Mouse (Mus musculus): ENCODE measurements around the gene Slc35f6. TPM values are rescaled to one million over a fixed set of nuclear protein-coding genes. Genes with fewer than 3 reads are reported as not detected.
"Not testable (repeated sequence)": the region's sequence is repeated elsewhere in the genome, so short reads cannot be mapped to it uniquely, and the experiment has no call there.

Slc35f6 gene
- polyA plus RNA-seq, 1 experiment from 2014 or later = 24.4 TPM

DNA sequence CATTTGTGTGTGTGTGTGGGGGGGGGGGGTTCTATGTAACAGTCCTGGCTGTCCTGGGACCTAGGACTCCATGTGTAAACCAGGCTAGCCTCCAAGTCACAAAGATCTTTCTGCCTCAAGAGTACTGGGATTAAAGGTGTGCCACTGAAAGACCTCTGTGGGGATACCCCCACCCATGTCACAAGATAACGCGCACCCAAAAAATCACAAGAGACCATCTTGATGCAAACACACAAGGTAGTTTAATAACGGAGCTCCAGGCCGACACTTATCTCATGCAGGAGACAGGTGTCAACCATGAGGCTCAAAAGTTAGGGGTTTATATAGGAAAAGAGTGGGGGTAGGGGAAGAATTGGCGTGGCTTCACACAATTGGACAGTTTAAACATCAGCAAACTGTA, 13.1 kb downstream of the Slc35f6 start:
- Histone ChIP-seq H3K9ac (no peak overlapping the region), H3K4me1 (no peaks in the 10 kb centered on the region), H3K27me3 (no peaks in the 10 kb centered on the region), H3K27ac (no peak overlapping the region), H3K9me3 (no peaks in the 10 kb centered on the region), H3K4me3 (no peak overlapping the region), H3K36me3 (peaks cover 19% of the 10 kb centered on the region), H3K4me2 (replicated peaks) (no peak overlapping the region)
- no peak for ATAC-seq (ENCODE audit: insufficient number of reproducible peaks, insufficient read depth, low FRiP score, low TSS enrichment)
- 92% methylated on average over 5 of the region's 5 CpGs for WGBS

GRCm38 (mm10) chr5:30665360-30665759, 17.6 kb downstream of the Slc35f6 start:
- no peaks in the 10 kb centered on the region for H3K27me3 ChIP-seq
- no peak overlapping the region for H3K4me3 ChIP-seq
- no peak overlapping the region for H3K9ac ChIP-seq
- WGBS = 88% methylated on average over 9 of the region's 9 CpGs
- H3K4me2 ChIP-seq (replicated peaks) = no peak overlapping the region
- peaks cover 18% of the 10 kb centered on the region for H3K36me3 ChIP-seq
- H3K27ac ChIP-seq = no peak overlapping the region
- no peaks in the 10 kb centered on the region for H3K9me3 ChIP-seq
- ATAC-seq (ENCODE audit: insufficient number of reproducible peaks, insufficient read depth, low FRiP score, low TSS enrichment) = no peak
- H3K4me1 ChIP-seq = peaks cover 12% of the 10 kb centered on the region

DNA sequence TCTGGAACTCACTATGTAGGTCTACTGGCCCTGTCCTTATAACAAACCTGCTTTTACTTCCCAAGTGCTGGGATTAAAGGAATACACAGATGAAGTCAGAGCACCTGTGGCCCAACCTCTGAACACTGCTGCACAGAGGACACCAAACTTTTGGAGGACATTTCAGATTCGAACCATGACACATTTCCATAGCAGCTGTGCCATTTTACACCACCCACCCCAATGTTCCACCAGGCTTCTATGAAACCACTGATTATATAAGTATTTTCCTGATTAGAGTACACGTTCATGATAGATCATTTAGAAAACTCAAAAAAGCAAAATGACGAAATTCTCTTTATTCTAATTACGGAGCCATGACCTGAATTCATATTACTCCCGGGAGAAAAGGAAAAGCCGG, 18.2 kb downstream of the Slc35f6 start:
- Histone ChIP-seq H3K27ac (peak overlapping the region; percentile 73; the same call in 1 of the 2 replicates), H3K4me2 (replicated peaks) (peak overlapping the region; percentile 63), H3K9me3 (no peaks in the 10 kb centered on the region), H3K4me3 (peak overlapping the region; percentile 75), H3K27me3 (no peaks in the 10 kb centered on the region), H3K9ac (peak overlapping the region; percentile 68), H3K36me3 (peaks cover 22% of the 10 kb centered on the region), H3K4me1 (peaks cover 12% of the 10 kb centered on the region)
- 53% methylated on average over 6 of the region's 6 CpGs for WGBS
- ATAC-seq (ENCODE audit: insufficient number of reproducible peaks, insufficient read depth, low FRiP score, low TSS enrichment) = no peak

DNA sequence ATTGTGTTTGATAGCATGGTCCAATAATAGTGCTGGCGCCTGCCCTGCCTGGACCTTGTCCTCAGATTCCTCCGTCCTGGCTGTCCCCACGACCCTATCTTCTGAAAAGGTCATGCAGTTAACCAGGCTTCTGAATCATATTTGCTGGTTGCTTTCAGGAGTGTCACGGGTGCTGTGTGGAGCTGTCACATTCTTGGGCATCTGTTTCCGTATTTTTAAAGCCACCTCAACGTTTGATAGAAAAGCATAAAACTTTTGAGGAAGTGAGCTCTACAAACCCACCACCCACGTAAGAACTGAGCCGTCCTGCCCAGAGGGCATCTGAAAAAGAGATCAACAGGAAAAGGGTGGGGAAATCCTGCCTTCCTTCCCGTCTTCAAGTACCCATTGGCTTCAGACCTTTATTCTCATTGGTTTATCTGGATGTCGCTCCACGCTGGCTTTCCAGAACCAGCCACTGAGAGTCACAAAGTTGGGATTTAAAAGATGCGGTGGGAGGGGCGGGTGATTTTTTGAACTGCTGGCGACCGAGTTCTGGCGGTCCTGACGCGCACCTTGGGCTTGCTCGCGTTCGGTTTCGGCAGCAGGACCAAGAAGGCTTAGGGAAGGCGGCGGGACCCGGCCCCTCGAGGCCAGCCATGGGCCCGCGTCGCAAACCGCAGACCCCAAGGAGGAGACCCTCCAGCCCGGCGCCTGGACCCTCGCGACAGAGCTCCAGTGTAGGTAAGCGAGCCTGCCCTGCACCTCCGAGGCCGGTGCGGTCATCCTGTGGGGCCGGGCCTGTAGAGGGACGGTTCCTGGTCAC, 18.9 kb downstream of the Slc35f6 start, which contains the start of gene Cenpa:
TSS of gene Cenpa (plus strand) at position 387 of the 805 bp plus-strand sequence.
- ATAC-seq (ENCODE audit: insufficient number of reproducible peaks, insufficient read depth, low FRiP score, low TSS enrichment) = peak; percentile 86
- Histone ChIP-seq H3K27me3 (no peaks in the 10 kb centered on the region), H3K36me3 (peaks cover 23% of the 10 kb centered on the region), H3K9ac (peak within 1 kb of the TSS; percentile 72), H3K4me1 (peaks cover 12% of the 10 kb centered on the region), H3K9me3 (no peaks in the 10 kb centered on the region), H3K4me3 (peak within 1 kb of the TSS; percentile 75), H3K27ac (peak within 1 kb of the TSS; percentile 73), H3K4me2 (replicated peaks) (peak within 1 kb of the TSS; percentile 63)
- WGBS = under 1% methylated on average over 40 of the region's 40 CpGs

GRCm38 (mm10) chr5:30667215-30667614, 19.5 kb downstream of the Slc35f6 start:
- WGBS = under 1% methylated on average over 13 of the region's 13 CpGs
- ATAC-seq (ENCODE audit: insufficient number of reproducible peaks, insufficient read depth, low FRiP score, low TSS enrichment) = no peak
- Histone ChIP-seq H3K4me2 (replicated peaks) (peak overlapping the region; percentile 63), H3K4me1 (peaks cover 12% of the 10 kb centered on the region), H3K9ac (peak overlapping the region; percentile 72), H3K36me3 (peaks cover 30% of the 10 kb centered on the region), H3K27me3 (no peaks in the 10 kb centered on the region), H3K27ac (peak overlapping the region; percentile 67; the same call in 1 of the 2 replicates), H3K9me3 (no peaks in the 10 kb centered on the region), H3K4me3 (peak overlapping the region; percentile 75)

DNA sequence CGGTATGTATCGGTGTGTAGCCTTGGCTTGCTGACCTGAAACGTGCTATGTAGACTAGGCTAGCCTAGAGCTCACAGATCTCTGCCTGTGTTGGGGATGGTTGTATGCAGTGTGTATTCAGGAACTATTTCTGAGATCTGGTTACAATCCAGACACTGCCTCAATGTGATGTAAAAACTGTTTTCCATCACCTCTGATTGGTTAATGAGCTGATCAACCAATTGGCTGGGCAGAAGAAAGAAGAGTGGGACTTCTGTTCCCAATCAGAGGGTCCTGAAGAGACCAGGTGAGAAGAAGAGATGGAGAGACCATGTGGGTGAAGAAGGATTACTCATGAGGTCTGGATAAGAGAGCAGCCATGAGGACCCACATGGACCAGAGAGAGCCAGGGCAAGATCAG, 20.0 kb downstream of the Slc35f6 start:
- peak overlapping the region; percentile 72 for H3K9ac ChIP-seq
- H3K27ac ChIP-seq = no peak overlapping the region
- no peaks in the 10 kb centered on the region for H3K9me3 ChIP-seq
- no peak for ATAC-seq (ENCODE audit: insufficient number of reproducible peaks, insufficient read depth, low FRiP score, low TSS enrichment)
- 3% methylated on average over 3 of the region's 3 CpGs for WGBS
- H3K4me3 ChIP-seq = peak overlapping the region; percentile 75
- peaks cover 34% of the 10 kb centered on the region for H3K36me3 ChIP-seq
- H3K27me3 ChIP-seq = no peaks in the 10 kb centered on the region
- H3K4me1 ChIP-seq = peaks cover 12% of the 10 kb centered on the region
- peak overlapping the region; percentile 63 for H3K4me2 ChIP-seq (replicated peaks)

DNA sequence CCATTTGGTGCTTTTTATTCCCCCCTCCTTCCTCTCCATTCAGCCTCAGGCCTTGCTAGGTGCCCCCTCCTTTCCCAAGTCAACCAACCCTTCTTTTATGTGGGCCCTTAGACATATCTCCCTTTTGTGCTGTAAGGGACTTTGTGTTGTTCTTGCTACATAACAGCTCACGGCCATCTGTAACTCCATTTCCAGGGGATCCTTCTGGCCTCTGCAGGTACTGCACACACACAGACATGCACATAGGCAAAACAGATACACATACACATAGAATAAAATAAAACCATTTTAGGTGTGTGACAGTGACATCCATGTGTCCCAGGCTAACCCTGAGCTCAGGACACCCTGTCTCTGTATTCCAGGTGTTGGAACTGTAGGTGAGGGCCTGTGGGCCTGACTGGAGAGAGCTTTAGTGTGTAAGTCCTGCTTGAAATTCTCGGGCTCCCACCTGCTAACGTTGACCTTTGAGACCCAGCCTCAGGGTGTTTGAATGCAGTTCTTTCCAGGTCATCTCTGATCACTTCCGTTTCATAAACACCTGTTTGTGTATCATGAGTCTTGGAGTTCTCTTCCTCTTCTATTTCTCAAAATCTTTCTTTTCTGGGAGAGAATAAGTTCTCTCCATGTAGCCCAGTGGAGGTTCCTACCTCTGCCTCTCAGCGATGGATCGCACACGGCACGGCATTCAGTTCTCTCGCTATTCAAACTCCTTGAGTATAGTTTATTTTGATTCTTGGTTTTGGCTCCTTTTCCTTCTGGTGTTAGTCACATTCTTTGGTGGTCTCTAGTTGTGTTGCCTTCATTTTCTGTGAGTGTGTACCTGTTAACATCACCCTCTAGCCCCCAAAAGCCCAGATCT, 21.1 kb downstream of the Slc35f6 start:
- no peak overlapping the region for H3K9ac ChIP-seq
- 89% methylated on average over 9 of the region's 9 CpGs for WGBS
- no peak overlapping the region for H3K27ac ChIP-seq
- H3K4me1 ChIP-seq = peaks cover 12% of the 10 kb centered on the region
- H3K36me3 ChIP-seq = peaks cover 46% of the 10 kb centered on the region
- no peak for ATAC-seq (ENCODE audit: insufficient number of reproducible peaks, insufficient read depth, low FRiP score, low TSS enrichment)
- H3K4me2 ChIP-seq (replicated peaks) = peak overlapping the region; percentile 63
- no peaks in the 10 kb centered on the region for H3K9me3 ChIP-seq
- no peaks in the 10 kb centered on the region for H3K27me3 ChIP-seq
- peak overlapping the region; percentile 75; the same call in 1 of the 2 replicates for H3K4me3 ChIP-seq

DNA sequence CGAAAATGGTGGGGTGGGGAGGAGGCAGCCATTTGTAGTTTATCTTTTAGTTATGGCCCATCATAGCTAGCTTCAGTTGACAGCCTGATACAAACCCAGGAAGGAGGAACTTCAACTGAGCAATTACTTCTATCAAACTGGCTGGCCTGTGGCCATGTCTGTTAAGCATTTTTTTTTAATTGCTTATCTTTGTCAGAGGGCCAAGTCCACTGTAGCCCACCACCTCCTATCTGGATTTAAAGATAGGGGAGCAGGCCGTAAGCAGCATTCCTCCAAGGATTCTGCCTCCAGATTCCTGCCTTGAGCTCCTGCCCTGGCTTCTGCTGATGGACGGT, 21.7 kb downstream of the Slc35f6 start:
- Histone ChIP-seq H3K4me3 (no peak overlapping the region), H3K36me3 (peaks cover 52% of the 10 kb centered on the region), H3K27me3 (no peaks in the 10 kb centered on the region), H3K4me1 (peaks cover 12% of the 10 kb centered on the region), H3K9ac (no peak overlapping the region), H3K9me3 (no peaks in the 10 kb centered on the region), H3K27ac (no peak overlapping the region), H3K4me2 (replicated peaks) (no peak overlapping the region)
- no peak for ATAC-seq (ENCODE audit: insufficient number of reproducible peaks, insufficient read depth, low FRiP score, low TSS enrichment)
- 94% methylated on average over 3 of the region's 3 CpGs for WGBS

DNA sequence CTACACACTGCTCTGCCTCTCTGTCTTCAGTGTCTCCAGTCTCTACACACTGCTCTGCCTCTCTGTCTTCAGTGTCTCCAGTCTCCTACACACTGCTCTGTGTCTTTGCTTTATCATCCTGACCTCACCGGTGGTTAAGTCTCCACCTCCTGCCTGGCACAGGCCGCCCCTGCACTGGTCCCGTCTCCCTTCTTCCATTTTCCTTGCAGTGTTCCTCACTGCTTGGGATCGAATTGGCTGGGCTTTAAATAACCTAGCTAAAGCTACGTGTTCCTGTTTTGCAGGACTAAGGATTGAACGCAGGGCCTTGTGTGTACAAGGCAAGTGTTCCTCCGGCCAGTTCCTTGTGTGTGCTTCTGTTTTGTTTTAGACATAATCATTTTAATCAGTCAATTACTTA, 22.4 kb downstream of the Slc35f6 start:
- Histone ChIP-seq H3K4me2 (replicated peaks) (no peak overlapping the region), H3K36me3 (peaks cover 56% of the 10 kb centered on the region), H3K4me3 (no peak overlapping the region), H3K9ac (no peak overlapping the region), H3K27ac (no peak overlapping the region), H3K27me3 (no peaks in the 10 kb centered on the region), H3K9me3 (no peaks in the 10 kb centered on the region), H3K4me1 (peaks cover 12% of the 10 kb centered on the region)
- WGBS = 93% methylated on average over 7 of the region's 7 CpGs
- ATAC-seq (ENCODE audit: insufficient number of reproducible peaks, insufficient read depth, low FRiP score, low TSS enrichment) = no peak

- Histone ChIP-seq H3K4me2 (replicated peaks) (no peak overlapping the region), H3K4me1 (no peaks in the 10 kb centered on the region), H3K27me3 (no peaks in the 10 kb centered on the region), H3K9ac (no peak overlapping the region), H3K27ac (no peak overlapping the region), H3K9me3 (no peaks in the 10 kb centered on the region), H3K36me3 (peaks cover 70% of the 10 kb centered on the region), H3K4me3 (no peak overlapping the region)
- no peak for ATAC-seq (ENCODE audit: insufficient number of reproducible peaks, insufficient read depth, low FRiP score, low TSS enrichment)
- 75% methylated on average over 7 of the region's 7 CpGs for WGBS
These were observed 26.3 kb downstream of the Slc35f6 start for GRCm38 (mm10) chr5:30674001-30674400.

DNA sequence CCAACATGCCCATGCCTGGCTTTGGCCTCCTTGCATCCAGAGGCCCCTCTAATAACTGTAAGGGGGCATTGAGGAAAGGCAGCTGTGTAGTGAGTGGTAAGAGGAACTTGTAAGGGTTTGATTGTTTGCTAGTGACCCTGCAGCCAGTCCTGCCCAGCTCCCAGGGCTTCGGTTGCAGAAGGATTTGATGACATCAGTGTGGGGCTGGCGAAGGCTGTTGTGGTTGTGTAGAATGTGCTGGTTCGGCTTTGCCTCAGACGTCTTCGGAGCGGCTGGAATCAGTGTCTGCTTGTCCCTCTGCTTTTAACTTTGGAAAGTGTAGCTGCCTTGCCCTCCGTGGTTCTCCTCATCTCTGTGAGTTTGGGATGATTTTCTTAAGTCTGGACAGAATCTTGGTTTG, 29.1 kb downstream of the Slc35f6 start:
- H3K27ac ChIP-seq = no peak overlapping the region
- ATAC-seq (ENCODE audit: insufficient number of reproducible peaks, insufficient read depth, low FRiP score, low TSS enrichment) = no peak

GRCm38 (mm10) chr5:30678069-30678468, 30.3 kb downstream of the Slc35f6 start:
- not testable (repeated sequence) for H3K4me2 ChIP-seq (replicated peaks); H3K9ac ChIP-seq; H3K9me3 ChIP-seq; H3K27me3 ChIP-seq; H3K4me1 ChIP-seq; ATAC-seq (ENCODE audit: insufficient number of reproducible peaks, insufficient read depth, low FRiP score, low TSS enrichment); H3K4me3 ChIP-seq; H3K27ac ChIP-seq
- 93% methylated on average over 3 of the region's 3 CpGs for WGBS
- peaks cover 39% of the 10 kb centered on the region for H3K36me3 ChIP-seq

More for the DNA sequence above, 29.1 kb downstream of the Slc35f6 start:
- WGBS = 83% methylated on average over 7 of the region's 7 CpGs
- H3K4me2 ChIP-seq (replicated peaks) = no peak overlapping the region
- no peak overlapping the region for H3K4me3 ChIP-seq
- no peaks in the 10 kb centered on the region for H3K27me3 ChIP-seq
- no peak overlapping the region for H3K9ac ChIP-seq
- no peaks in the 10 kb centered on the region for H3K9me3 ChIP-seq
- no peaks in the 10 kb centered on the region for H3K4me1 ChIP-seq
- H3K36me3 ChIP-seq = peaks cover 52% of the 10 kb centered on the region
